In the genomic region with DNA sequence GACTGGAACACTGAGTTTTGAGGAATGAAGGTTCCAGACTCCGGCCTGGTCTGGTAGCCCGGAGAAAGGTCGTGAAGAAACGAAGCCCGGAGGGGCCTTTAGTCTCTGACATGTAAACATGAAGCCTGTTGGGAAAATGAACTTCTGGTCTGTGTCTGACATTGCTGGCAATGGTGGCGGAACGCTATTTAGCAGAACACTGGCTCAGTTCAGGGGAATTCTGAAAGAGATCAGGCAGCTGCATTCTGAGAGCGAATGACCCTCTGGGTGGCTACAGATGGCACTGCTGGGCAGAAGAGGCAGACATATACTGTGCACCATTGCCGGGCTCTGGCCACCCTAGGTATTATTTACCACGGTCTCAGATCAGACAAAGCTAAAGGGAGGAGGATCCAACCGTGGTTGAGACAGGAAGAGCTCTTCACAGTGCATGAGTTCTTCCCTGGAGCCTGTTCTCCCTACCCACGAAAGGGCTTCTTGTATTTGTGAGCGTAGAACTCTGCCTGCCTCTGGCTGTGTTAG, we compare ENCODE assay signal across 16 mouse cellular contexts. TPM values are rescaled to one million over a fixed set of nuclear protein-coding genes. Genes with fewer than 3 reads are reported as not detected.
A peak's percentile ranks its signal among the peaks of the same experiment; 100 is the strongest.
DNase-seq lines count a peak whose midpoint lies in the region; ATAC-seq lines count a peak whose summit lies in the region.
"Had no signal": no experiment of that assay in that cellular context is flagged by ENCODE, and none has a peak within 500 bp of the region (broad histone marks: within the 10 kb centered on the region; RNA-seq: fewer than 3 reads in every experiment).

No protein-coding gene starts in this region.

- peak; percentile 66 for DNase-seq in midbrain, embryonic 11.5 days (ENCODE audit: low spot score, missing footprints)
- no peak for DNase-seq in embryonic facial prominence, embryonic 14.5 days (ENCODE audit: low spot score)
- DNase-seq in cerebellum, adult 11 months, result no peak
- DNase-seq in yolk sac, embryonic 10.5 days (ENCODE audit: low spot score), result no peak
- DNase-seq: adrenal gland, adult 8-10 months; kidney, postnatal 36 days had no signal

- H3K4me1 ChIP-seq in intestine, embryonic 16.5 days (ENCODE audit: control insufficient read depth, insufficient read depth, low read length), result no peaks in the 10 kb centered on the region
- no peaks in the 10 kb centered on the region for H3K4me1 ChIP-seq in intestine, embryonic 15.5 days (replicated peaks)
- H3K4me1 ChIP-seq in midbrain, embryonic 11.5 days (ENCODE audit: control insufficient read depth, insufficient read depth, low read length), result no peaks in the 10 kb centered on the region
- no peaks in the 10 kb centered on the region for H3K4me1 ChIP-seq in midbrain, embryonic 13.5 days (replicated peaks)
- H3K4me1 ChIP-seq in embryonic facial prominence, embryonic 14.5 days (ENCODE audit: control insufficient read depth, insufficient read depth, low read length), result no peaks in the 10 kb centered on the region
- H3K4me1 ChIP-seq in liver, embryonic 15.5 days (replicated peaks), result peaks cover 52% of the 10 kb centered on the region
- H3K4me1 ChIP-seq: hindbrain, embryonic 15.5 days; midbrain, embryonic 12.5 days had no signal

- WGBS in intestine, embryonic 16.5 days, result 59% methylated on average over 13 of the region's 13 CpGs
- WGBS in intestine, embryonic 15.5 days, result 55% methylated on average over 13 of the region's 13 CpGs
- WGBS in midbrain, embryonic 11.5 days, result 80% methylated on average over 13 of the region's 13 CpGs
- WGBS in midbrain, embryonic 13.5 days, result 84% methylated on average over 13 of the region's 13 CpGs
- WGBS in embryonic facial prominence, embryonic 14.5 days, result 61% methylated on average over 13 of the region's 13 CpGs
- WGBS in liver, embryonic 15.5 days (ENCODE audit: insufficient replicate concordance), result 54% methylated on average over 13 of the region's 13 CpGs

- no peaks in the 10 kb centered on the region for H3K27me3 ChIP-seq in intestine, embryonic 16.5 days (replicated peaks; ENCODE audit: control insufficient read depth, insufficient read depth, low read length)
- H3K27me3 ChIP-seq in intestine, embryonic 15.5 days (replicated peaks), result no peaks in the 10 kb centered on the region
- H3K27me3 ChIP-seq in midbrain, embryonic 11.5 days (ENCODE audit: control insufficient read depth, insufficient read depth, low read length), result no peaks in the 10 kb centered on the region
- H3K27me3 ChIP-seq in midbrain, embryonic 13.5 days, result no peaks in the 10 kb centered on the region
- H3K27me3 ChIP-seq in embryonic facial prominence, embryonic 14.5 days (replicated peaks; ENCODE audit: control insufficient read depth, insufficient read depth, low read length), result no peaks in the 10 kb centered on the region
- H3K27me3 ChIP-seq in liver, embryonic 15.5 days, result no peaks in the 10 kb centered on the region
- H3K27me3 ChIP-seq: hindbrain, embryonic 15.5 days; midbrain, embryonic 12.5 days had no signal

- H3K9ac ChIP-seq in intestine, embryonic 16.5 days (ENCODE audit: low read depth, low read length), result no peak overlapping the region
- no peak overlapping the region for H3K9ac ChIP-seq in intestine, embryonic 15.5 days
- no peak overlapping the region for H3K9ac ChIP-seq in midbrain, embryonic 11.5 days (ENCODE audit: low read length)
- no peak overlapping the region for H3K9ac ChIP-seq in midbrain, embryonic 13.5 days (replicated peaks)
- H3K9ac ChIP-seq in embryonic facial prominence, embryonic 14.5 days (ENCODE audit: low read depth, low read length), result no peak overlapping the region
- peak overlapping the region; percentile 82 for H3K9ac ChIP-seq in liver, embryonic 15.5 days
- H3K9ac ChIP-seq: hindbrain, embryonic 15.5 days; midbrain, embryonic 12.5 days had no signal

- H3K9me3 ChIP-seq in intestine, embryonic 16.5 days (ENCODE audit: control insufficient read depth, low read length), result no peaks in the 10 kb centered on the region
- no peaks in the 10 kb centered on the region for H3K9me3 ChIP-seq in intestine, embryonic 15.5 days
- no peaks in the 10 kb centered on the region for H3K9me3 ChIP-seq in midbrain, embryonic 11.5 days (ENCODE audit: control insufficient read depth, low read length)
- no peaks in the 10 kb centered on the region for H3K9me3 ChIP-seq in midbrain, embryonic 13.5 days
- no peaks in the 10 kb centered on the region for H3K9me3 ChIP-seq in embryonic facial prominence, embryonic 14.5 days (ENCODE audit: control insufficient read depth, low read length)
- H3K9me3 ChIP-seq in liver, embryonic 15.5 days (replicated peaks), result no peaks in the 10 kb centered on the region
- H3K9me3 ChIP-seq: hindbrain, embryonic 15.5 days; midbrain, embryonic 12.5 days had no signal

- no peaks in the 10 kb centered on the region for H3K36me3 ChIP-seq in intestine, embryonic 16.5 days (ENCODE audit: control insufficient read depth, insufficient read depth, low read length)
- no peaks in the 10 kb centered on the region for H3K36me3 ChIP-seq in intestine, embryonic 15.5 days
- no peaks in the 10 kb centered on the region for H3K36me3 ChIP-seq in midbrain, embryonic 11.5 days (ENCODE audit: control insufficient read depth, insufficient read depth, low read length)
- no peaks in the 10 kb centered on the region for H3K36me3 ChIP-seq in midbrain, embryonic 13.5 days
- no peaks in the 10 kb centered on the region for H3K36me3 ChIP-seq in embryonic facial prominence, embryonic 14.5 days (ENCODE audit: control insufficient read depth, insufficient read depth, low read length)
- H3K36me3 ChIP-seq in liver, embryonic 15.5 days (replicated peaks), result peaks cover 24% of the 10 kb centered on the region
- H3K36me3 ChIP-seq: hindbrain, embryonic 15.5 days; midbrain, embryonic 12.5 days had no signal

- 0 out of 2 replicates have a peak overlapping the region, but pooled peaks have one; percentile 18 for H3K27ac ChIP-seq in intestine, embryonic 16.5 days (ENCODE audit: low read length)
- H3K27ac ChIP-seq in intestine, embryonic 15.5 days, result no peak overlapping the region
- H3K27ac ChIP-seq in midbrain, embryonic 11.5 days (ENCODE audit: low read depth, low read length), result no peak overlapping the region
- H3K27ac ChIP-seq in midbrain, embryonic 13.5 days, result no peak overlapping the region
- 0 out of 2 replicates have a peak overlapping the region, but pooled peaks have one; percentile 1 for H3K27ac ChIP-seq in embryonic facial prominence, embryonic 14.5 days (replicated peaks; ENCODE audit: low read depth, low read length)
- H3K27ac ChIP-seq in liver, embryonic 15.5 days (replicated peaks), result peak overlapping the region; percentile 99
- H3K27ac ChIP-seq: hindbrain, embryonic 15.5 days; left cerebral cortex, adult 2 months; midbrain, embryonic 12.5 days had no signal

- no peak overlapping the region for H3K4me3 ChIP-seq in intestine, embryonic 16.5 days (ENCODE audit: low read length)
- no peak overlapping the region for H3K4me3 ChIP-seq in intestine, embryonic 15.5 days (replicated peaks)
- H3K4me3 ChIP-seq in midbrain, embryonic 11.5 days (ENCODE audit: low read depth, low read length), result no peak overlapping the region
- no peak overlapping the region for H3K4me3 ChIP-seq in midbrain, embryonic 13.5 days (replicated peaks)
- H3K4me3 ChIP-seq in embryonic facial prominence, embryonic 14.5 days (ENCODE audit: low read depth, low read length), result no peak overlapping the region
- H3K4me3 ChIP-seq in liver, embryonic 15.5 days (replicated peaks), result peak overlapping the region; percentile 72
- H3K4me3 ChIP-seq: hindbrain, embryonic 15.5 days; left cerebral cortex, adult 2 months; midbrain, embryonic 12.5 days had no signal

- no peak for ATAC-seq in intestine, embryonic 16.5 days
- ATAC-seq in intestine, embryonic 15.5 days, result no peak
- no peak for ATAC-seq in midbrain, embryonic 11.5 days (ENCODE audit: low FRiP score)
- no peak for ATAC-seq in midbrain, embryonic 13.5 days
- no peak for ATAC-seq in embryonic facial prominence, embryonic 14.5 days (ENCODE audit: low read depth)
- no peak for ATAC-seq in liver, embryonic 15.5 days (ENCODE audit: insufficient read depth)
- ATAC-seq: CD4-positive, CD25-positive, alpha-beta regulatory T cell, adult 4 months; Patski had no signal

- H3K4me2 ChIP-seq in intestine, embryonic 16.5 days (ENCODE audit: low read depth, low read length), result 0 out of 2 replicates have a peak overlapping the region, but pooled peaks have one; percentile 9
- no peak overlapping the region for H3K4me2 ChIP-seq in intestine, embryonic 15.5 days (replicated peaks)
- H3K4me2 ChIP-seq in midbrain, embryonic 11.5 days, result no peak overlapping the region
- H3K4me2 ChIP-seq in midbrain, embryonic 13.5 days (replicated peaks), result no peak overlapping the region
- H3K4me2 ChIP-seq in embryonic facial prominence, embryonic 14.5 days (ENCODE audit: low read depth, low read length), result no peak overlapping the region
- peak overlapping the region; percentile 63 for H3K4me2 ChIP-seq in liver, embryonic 15.5 days
- H3K4me2 ChIP-seq: hindbrain, embryonic 15.5 days; midbrain, embryonic 12.5 days had no signal

RNA-seq across cellular contexts. Expression of a gene that starts 17.9 kb away (rescaled TPM):
- 1.8 and 2.9 TPM in 2 replicates for polyA plus RNA-seq in intestine, embryonic 16.5 days (2015; fragmentation: Nextera tagmentation; extraction: Ambion mirVana)
- polyA plus RNA-seq in intestine, embryonic 15.5 days (2015; fragmentation: Nextera tagmentation; extraction: Ambion mirVana), result 2.3 and 2.4 TPM in 2 replicates
- polyA plus RNA-seq in midbrain, embryonic 11.5 days (2014; fragmentation: Nextera tagmentation; extraction: Ambion mirVana), result 2.3 and 2.7 TPM in 2 replicates
- 1.5 and 1.6 TPM in 2 replicates for polyA plus RNA-seq in midbrain, embryonic 13.5 days (2015; fragmentation: Nextera tagmentation; extraction: Ambion mirVana)
- 0.67 and 0.71 TPM in 2 replicates for polyA plus RNA-seq in embryonic facial prominence, embryonic 14.5 days (2014; fragmentation: Nextera tagmentation; extraction: Ambion mirVana)
- polyA plus RNA-seq in liver, embryonic 15.5 days (2015; fragmentation: Nextera tagmentation; extraction: Ambion mirVana), result 74.2 and 96.0 TPM in 2 replicates
- polyA plus RNA-seq: CD4-positive, CD25-positive, alpha-beta regulatory T cell, adult 4 months had no signal

RNA-seq across cellular contexts. Expression of a gene that starts 18.1 kb away (rescaled TPM):
- 29.3 and 34.5 TPM in 2 replicates for polyA plus RNA-seq in intestine, embryonic 16.5 days (2015; fragmentation: Nextera tagmentation; extraction: Ambion mirVana)
- polyA plus RNA-seq in intestine, embryonic 15.5 days (2015; fragmentation: Nextera tagmentation; extraction: Ambion mirVana), result 55.4 and 62.3 TPM in 2 replicates
- polyA plus RNA-seq in midbrain, embryonic 11.5 days (2014; fragmentation: Nextera tagmentation; extraction: Ambion mirVana), result 79.7 and 84.2 TPM in 2 replicates
- 32.0 and 36.2 TPM in 2 replicates for polyA plus RNA-seq in midbrain, embryonic 13.5 days (2015; fragmentation: Nextera tagmentation; extraction: Ambion mirVana)
- 56.5 and 63.2 TPM in 2 replicates for polyA plus RNA-seq in embryonic facial prominence, embryonic 14.5 days (2014; fragmentation: Nextera tagmentation; extraction: Ambion mirVana)
- 35.1 and 38.2 TPM in 2 replicates for polyA plus RNA-seq in liver, embryonic 15.5 days (2015; fragmentation: Nextera tagmentation; extraction: Ambion mirVana)

RNA-seq across cellular contexts. Expression of a gene that starts 56.7 kb away (rescaled TPM):
- 249 and 380 TPM in 2 replicates for polyA plus RNA-seq in intestine, embryonic 16.5 days (2015; fragmentation: Nextera tagmentation; extraction: Ambion mirVana)
- polyA plus RNA-seq in intestine, embryonic 15.5 days (2015; fragmentation: Nextera tagmentation; extraction: Ambion mirVana), result 188 and 277 TPM in 2 replicates
- 18.0 and 18.7 TPM in 2 replicates for polyA plus RNA-seq in midbrain, embryonic 11.5 days (2014; fragmentation: Nextera tagmentation; extraction: Ambion mirVana)
- 24.7 and 25.8 TPM in 2 replicates for polyA plus RNA-seq in midbrain, embryonic 13.5 days (2015; fragmentation: Nextera tagmentation; extraction: Ambion mirVana)
- polyA plus RNA-seq in embryonic facial prominence, embryonic 14.5 days (2014; fragmentation: Nextera tagmentation; extraction: Ambion mirVana), result 34.1 and 35.4 TPM in 2 replicates
- 10,865 and 16,074 TPM in 2 replicates for polyA plus RNA-seq in liver, embryonic 15.5 days (2015; fragmentation: Nextera tagmentation; extraction: Ambion mirVana)
- polyA plus RNA-seq: Patski had no signal

RNA-seq across cellular contexts. Expression of a gene that starts 56.9 kb away (rescaled TPM):
- not detected in 2 replicates for polyA plus RNA-seq in intestine, embryonic 16.5 days (2015; fragmentation: Nextera tagmentation; extraction: Ambion mirVana)
- polyA plus RNA-seq in intestine, embryonic 15.5 days (2015; fragmentation: Nextera tagmentation; extraction: Ambion mirVana), result 0.21 and 8.8 TPM in 2 replicates
- 1.5 and 4.6 TPM in 2 replicates for polyA plus RNA-seq in midbrain, embryonic 11.5 days (2014; fragmentation: Nextera tagmentation; extraction: Ambion mirVana)
- 2.4 TPM in 1 of 2 replicates, not detected in the other for polyA plus RNA-seq in midbrain, embryonic 13.5 days (2015; fragmentation: Nextera tagmentation; extraction: Ambion mirVana)
- 0.45 and 3.8 TPM in 2 replicates for polyA plus RNA-seq in embryonic facial prominence, embryonic 14.5 days (2014; fragmentation: Nextera tagmentation; extraction: Ambion mirVana)
- polyA plus RNA-seq in liver, embryonic 15.5 days (2015; fragmentation: Nextera tagmentation; extraction: Ambion mirVana), result 0.24 and 2.3 TPM in 2 replicates
- polyA plus RNA-seq: cortical plate, adult 2 months; hindbrain, embryonic 15.5 days; Patski had no signal

Comparison
In these comparisons a context has a peak if more than half of its experiments do, and no peak if none do; other contexts are left out.
1. H3K27ac ChIP-seq: peak in intestine, embryonic 16.5 days (single experiment), embryonic facial prominence, embryonic 14.5 days (single experiment) and liver, embryonic 15.5 days (single experiment); none in intestine, embryonic 15.5 days (single experiment), midbrain, embryonic 11.5 days (single experiment) and midbrain, embryonic 13.5 days (single experiment).
2. H3K4me2 ChIP-seq: peak in intestine, embryonic 16.5 days (single experiment) and liver, embryonic 15.5 days (single experiment); none in intestine, embryonic 15.5 days (single experiment), midbrain, embryonic 11.5 days (single experiment), midbrain, embryonic 13.5 days (single experiment) and embryonic facial prominence, embryonic 14.5 days (single experiment).
3. RNA of a gene that starts 17.9 kb away (polyA plus RNA-seq): 74.2 to 96.0 TPM in liver, embryonic 15.5 days; 1.8 to 2.9 TPM in intestine, embryonic 16.5 days, 2.3 to 2.7 TPM in midbrain, embryonic 11.5 days, 2.3 to 2.4 TPM in intestine, embryonic 15.5 days, 1.5 to 1.6 TPM in midbrain, embryonic 13.5 days and 0.67 to 0.71 TPM in embryonic facial prominence, embryonic 14.5 days; every median in the first group is over 10 times any median in the second.
4. RNA of a gene that starts 56.7 kb away (polyA plus RNA-seq): 10,865 to 16,074 TPM in liver, embryonic 15.5 days; 249 to 380 TPM in intestine, embryonic 16.5 days, 188 to 277 TPM in intestine, embryonic 15.5 days, 34.1 to 35.4 TPM in embryonic facial prominence, embryonic 14.5 days, 24.7 to 25.8 TPM in midbrain, embryonic 13.5 days and 18.0 to 18.7 TPM in midbrain, embryonic 11.5 days; every median in the first group is over 10 times any median in the second.